In genomic region chr4:62776881-62777280, GRCm38 (mm10) we compare ENCODE assay signal across 31 mouse cellular contexts.
"Had no signal": no experiment of that assay in that cellular context is flagged by ENCODE, and none has a peak within 500 bp of the region (broad histone marks: within the 10 kb centered on the region; RNA-seq: fewer than 3 reads in every experiment).

No protein-coding gene starts in this region.

- H3K4me1 ChIP-seq: liver, embryonic 13.5 days; liver, embryonic 15.5 days; lung, embryonic 15.5 days; midbrain, embryonic 12.5 days had no signal

- H3K36me3 ChIP-seq: limb, embryonic 10.5 days; limb, embryonic 12.5 days; limb, embryonic 13.5 days; limb, embryonic 15.5 days; liver, embryonic 13.5 days; liver, embryonic 15.5 days; lung, embryonic 15.5 days; midbrain, embryonic 10.5 days; midbrain, embryonic 12.5 days; midbrain, embryonic 13.5 days; midbrain, embryonic 15.5 days had no signal

- H3K9me3 ChIP-seq: limb, embryonic 10.5 days; limb, embryonic 12.5 days; limb, embryonic 13.5 days; limb, embryonic 15.5 days; liver, embryonic 13.5 days; liver, embryonic 15.5 days; lung, embryonic 15.5 days; midbrain, embryonic 10.5 days; midbrain, embryonic 12.5 days; midbrain, embryonic 13.5 days; midbrain, embryonic 15.5 days had no signal

- H3K4me3 ChIP-seq: left cerebral cortex, adult 2 months; limb, embryonic 10.5 days; limb, embryonic 12.5 days; limb, embryonic 13.5 days; limb, embryonic 15.5 days; liver, embryonic 13.5 days; liver, embryonic 15.5 days; lung, embryonic 15.5 days; megakaryocyte, embryonic 14.5 days; midbrain, embryonic 10.5 days; midbrain, embryonic 12.5 days; midbrain, embryonic 13.5 days; midbrain, embryonic 15.5 days; myocyte had no signal

- ATAC-seq: liver, postnatal 0 days; lung, postnatal 0 days; midbrain, embryonic 13.5 days; midbrain, embryonic 15.5 days; midbrain, embryonic 16.5 days had no signal

- H3K27ac ChIP-seq: left cerebral cortex, adult 2 months; limb, embryonic 10.5 days; limb, embryonic 12.5 days; limb, embryonic 13.5 days; limb, embryonic 15.5 days; liver, embryonic 13.5 days; liver, embryonic 14.5 days; liver, embryonic 15.5 days; lung, embryonic 15.5 days; macrophage; midbrain, embryonic 10.5 days; midbrain, embryonic 12.5 days; midbrain, embryonic 13.5 days; midbrain, embryonic 15.5 days had no signal

- H3K27me3 ChIP-seq: midbrain, embryonic 15.5 days had no signal

- H3K4me2 ChIP-seq: limb, embryonic 12.5 days; limb, embryonic 13.5 days; limb, embryonic 15.5 days; liver, embryonic 11.5 days; liver, embryonic 13.5 days; liver, embryonic 15.5 days; lung, embryonic 14.5 days; lung, embryonic 15.5 days; midbrain, embryonic 11.5 days; midbrain, embryonic 12.5 days; midbrain, embryonic 13.5 days; midbrain, embryonic 15.5 days had no signal

- DNase-seq: left cerebral cortex, postnatal 4 days; liver; liver, embryonic 13.5 days; liver, postnatal 0 days; lung, adult 18-20 months; lung, adult 2 months; lung, embryonic 14.5 days; lung, postnatal 10 days; lung, postnatal 14 days; lung, postnatal 36 days; lung, postnatal 4 days; midbrain, embryonic 14.5 days had no signal

- H3K9ac ChIP-seq: limb, embryonic 12.5 days; limb, embryonic 13.5 days; limb, embryonic 15.5 days; liver, embryonic 13.5 days; liver, embryonic 14.5 days; liver, embryonic 15.5 days; liver, postnatal 0 days; lung, embryonic 14.5 days; lung, embryonic 15.5 days; midbrain, embryonic 12.5 days; midbrain, embryonic 13.5 days; midbrain, embryonic 15.5 days had no signal
